Mouse (Mus musculus): ENCODE measurements around the gene Cdk6. TPM values are rescaled to one million over a fixed set of nuclear protein-coding genes. Genes with fewer than 3 reads are reported as not detected.
"Not testable (repeated sequence)": the region's sequence is repeated elsewhere in the genome, so short reads cannot be mapped to it uniquely, and the experiment has no call there.

Gene Cdk6
- total RNA-seq, 2 experiments from 2014 or later, result 39.0 to 43.4 TPM

GRCm38 (mm10) chr5:3508480-3509381 lies 167.4 kb downstream of the Cdk6 start:
- DNase-seq (ENCODE audit: low spot score in 2 of 2), result no peak

- DNase-seq (ENCODE audit: low spot score in 2 of 2), result no peak
Measured at GRCm38 (mm10) chr5:3509503-3509902, 168.2 kb downstream of the Cdk6 start.

GRCm38 (mm10) chr5:3511097-3511795 lies 170.0 kb downstream of the Cdk6 start:
- DNase-seq (ENCODE audit: low spot score in 2 of 2), result no peak

GRCm38 (mm10) chr5:3512584-3512983 lies 171.3 kb downstream of the Cdk6 start:
- no peak for DNase-seq (ENCODE audit: low spot score in 2 of 2)

GRCm38 (mm10) chr5:3514901-3515311 lies 173.6 kb downstream of the Cdk6 start:
- DNase-seq (ENCODE audit: low spot score in 2 of 2), result no peak

GRCm38 (mm10) chr5:3515477-3515876 lies 174.2 kb downstream of the Cdk6 start:
- DNase-seq (ENCODE audit: low spot score in 2 of 2), result no peak

- DNase-seq (ENCODE audit: low spot score in 2 of 2), result no peak
Measured at GRCm38 (mm10) chr5:3516481-3517075, 175.3 kb downstream of the Cdk6 start.

GRCm38 (mm10) chr5:3520493-3521359 lies 179.4 kb downstream of the Cdk6 start:
- no peak for DNase-seq (ENCODE audit: low spot score in 2 of 2)

GRCm38 (mm10) chr5:3521741-3522140 lies 180.5 kb downstream of the Cdk6 start:
- DNase-seq (ENCODE audit: low spot score in 2 of 2), result no peak

- no peak for DNase-seq (ENCODE audit: low spot score in 2 of 2)
Measured at GRCm38 (mm10) chr5:3522826-3523225, 181.5 kb downstream of the Cdk6 start.

GRCm38 (mm10) chr5:3527041-3527691 lies 185.9 kb downstream of the Cdk6 start:
- DNase-seq (ENCODE audit: low spot score in 2 of 2), result no peak

- no peak for DNase-seq (ENCODE audit: low spot score in 2 of 2)
Measured at GRCm38 (mm10) chr5:3529585-3530189, 188.4 kb downstream of the Cdk6 start.

- not testable (repeated sequence) for DNase-seq (ENCODE audit: low spot score in 2 of 2)
Measured at GRCm38 (mm10) chr5:3532048-3532447, 190.8 kb downstream of the Cdk6 start.

- no peak for DNase-seq (ENCODE audit: low spot score in 2 of 2)
Measured at GRCm38 (mm10) chr5:3536592-3537212, 195.4 kb downstream of the Cdk6 start.

GRCm38 (mm10) chr5:3538505-3539472 lies 197.5 kb downstream of the Cdk6 start:
- no peak for DNase-seq (ENCODE audit: low spot score in 2 of 2)

- DNase-seq (ENCODE audit: low spot score in 2 of 2), result no peak
Measured at GRCm38 (mm10) chr5:3541871-3542270, 200.6 kb downstream of the Cdk6 start.

- peak; percentile 97 to 99 for DNase-seq (ENCODE audit: low spot score in 2 of 2)
Measured at GRCm38 (mm10) chr5:3543629-3544479, 202.6 kb downstream of the Cdk6 start, which contains the start of gene Fam133b. Gene Fam133b (plus strand): TSS chr5:3543833.

Measured in adrenal gland, postnatal 4 days (tissue).